Mouse (Mus musculus): ENCODE results near the gene Gck.
A peak's percentile ranks its signal among the peaks of the same experiment; 100 is the strongest.

Gene Gck

DNA sequence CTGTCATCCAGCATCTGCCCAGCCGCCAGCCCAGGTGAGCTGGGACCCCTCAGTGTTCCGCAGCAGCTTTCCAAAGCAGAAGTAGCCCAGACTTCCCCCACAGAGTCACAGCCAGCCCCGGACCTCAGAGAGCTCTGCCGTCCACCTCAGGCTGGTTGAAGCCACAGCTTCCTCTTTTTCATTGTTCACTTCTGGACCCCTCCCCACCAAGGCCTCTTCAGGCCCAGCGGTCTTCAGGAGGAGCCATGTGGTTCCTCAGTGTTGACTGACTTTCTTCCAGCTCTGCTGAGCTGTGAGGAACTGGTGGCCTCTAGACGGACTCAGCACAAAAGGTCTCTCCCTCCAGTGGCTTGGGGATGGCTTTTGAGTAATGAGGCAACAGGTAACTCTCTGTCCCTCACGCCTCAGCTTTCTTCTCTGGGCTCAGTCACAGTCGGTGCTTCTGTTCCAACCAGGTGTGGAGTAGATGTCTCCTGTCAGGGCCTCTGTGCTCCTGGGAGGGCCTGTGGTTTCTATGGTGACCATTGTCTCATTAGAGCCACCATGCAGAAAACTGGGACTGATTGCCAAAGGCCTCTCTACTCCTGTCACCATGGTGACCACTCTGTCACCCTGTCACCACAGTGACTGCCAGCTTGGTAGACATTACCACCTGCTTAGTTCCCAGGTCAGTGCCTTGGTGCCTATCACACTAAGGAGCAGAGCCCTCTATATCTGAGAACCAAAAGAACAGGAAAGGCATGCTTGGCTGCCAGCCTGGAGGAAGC, at the start of gene Gck:
Gck (minus strand) TSS at position 496 of the 767 bp plus-strand sequence.
- no peak for DNase-seq (ENCODE audit: extremely low spot score, low read depth, low spot score)

DNA sequence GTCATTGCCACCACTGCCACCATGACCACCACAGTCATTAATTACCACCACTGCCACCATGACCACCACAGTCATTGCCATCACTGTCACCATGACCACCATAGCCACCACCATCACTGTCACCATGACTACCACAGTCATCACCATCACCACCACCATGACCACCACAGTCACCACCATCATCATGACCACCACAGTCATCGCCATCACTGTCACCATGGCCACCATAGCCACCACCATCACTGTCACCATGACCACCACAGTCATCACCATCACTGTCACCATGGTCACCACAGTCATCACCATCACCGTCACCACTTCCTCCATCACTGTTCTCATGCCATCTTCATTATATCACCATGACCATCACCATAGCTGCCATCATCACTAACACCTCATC, 48.6 kb upstream of the Gck start:
- no peak for DNase-seq (ENCODE audit: extremely low spot score, low read depth, low spot score)

DNA sequence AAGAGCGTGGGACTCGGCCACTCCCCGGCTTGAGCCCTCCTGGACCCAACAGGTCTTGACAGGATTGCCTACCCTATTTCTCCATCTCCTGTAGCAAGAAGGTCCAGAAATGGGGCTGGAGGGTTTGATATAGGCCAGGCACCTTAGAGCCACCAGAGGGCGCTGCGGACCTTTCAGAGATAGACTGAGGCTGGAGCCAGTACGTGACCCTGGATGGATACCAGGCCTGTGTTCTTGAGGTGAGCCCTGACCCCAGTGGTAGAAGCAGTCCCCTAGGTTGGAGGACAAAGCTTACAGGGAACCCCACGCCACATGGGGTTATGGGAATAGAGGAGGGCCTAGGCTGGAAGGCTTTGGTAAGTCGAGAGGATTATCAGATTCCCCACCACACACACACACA, 46.1 kb upstream of the Gck start:
- peak; percentile 52 for DNase-seq (ENCODE audit: extremely low spot score, low read depth, low spot score)

DNA sequence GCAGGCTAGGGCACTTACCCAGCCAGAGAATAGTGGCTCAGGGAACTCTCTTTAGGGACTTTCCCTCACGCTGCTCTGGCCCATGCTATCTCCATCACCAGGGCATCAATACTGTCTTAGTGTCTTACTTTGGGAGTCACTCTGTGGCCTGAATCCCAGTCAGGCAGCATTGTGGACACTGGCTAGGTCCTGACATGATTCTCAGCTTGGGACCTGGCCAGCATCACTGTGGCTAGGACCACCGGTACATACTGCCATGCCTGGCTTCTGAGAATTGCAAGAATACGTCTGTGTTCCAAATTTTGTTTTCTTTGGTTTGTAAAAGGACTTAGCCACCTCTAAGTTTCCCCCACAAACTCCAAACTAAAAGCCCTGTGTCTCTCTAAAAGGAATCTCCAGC, 45.0 kb upstream of the Gck start:
- DNase-seq (ENCODE audit: extremely low spot score, low read depth, low spot score), result no peak

DNA sequence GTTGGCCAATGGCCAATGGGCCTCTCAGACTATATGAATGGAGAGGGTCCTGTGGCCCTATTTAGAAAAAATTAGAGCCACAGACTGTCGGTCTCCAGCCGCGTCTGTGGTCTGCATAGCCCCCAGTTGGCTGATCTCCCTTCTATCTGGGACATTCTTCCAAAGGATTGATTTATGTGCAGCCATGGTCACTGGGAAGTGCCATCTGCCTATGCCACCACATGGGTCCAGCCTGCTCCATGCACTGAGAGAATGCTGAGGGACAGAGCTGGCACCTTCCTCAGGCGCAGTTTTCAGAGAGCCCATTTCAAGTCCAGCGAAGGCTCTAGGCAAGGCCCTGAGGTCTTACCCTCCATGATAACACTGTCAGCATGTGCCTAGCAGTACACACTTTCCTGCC, 44.3 kb upstream of the Gck start:
- no peak for DNase-seq (ENCODE audit: extremely low spot score, low read depth, low spot score)

DNA sequence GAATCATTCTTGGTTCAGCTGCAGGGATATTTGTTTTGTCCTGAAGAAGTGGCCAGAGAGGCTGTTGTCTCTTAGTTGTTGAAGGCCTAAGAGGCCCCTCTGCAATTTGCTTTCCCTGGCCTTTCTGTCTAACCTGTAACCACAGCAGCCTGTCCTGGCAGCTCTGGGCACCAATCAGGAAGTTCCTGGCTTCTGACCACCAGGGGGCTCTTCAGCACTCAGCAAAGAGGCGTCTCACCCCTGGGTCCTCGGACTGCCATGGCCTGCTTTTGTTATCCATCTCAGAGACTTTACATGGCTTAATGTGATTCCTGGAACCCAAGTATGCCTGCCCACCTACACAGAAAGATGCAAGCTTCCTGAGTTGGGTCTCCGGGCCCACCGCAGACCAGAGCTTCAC, 41.0 kb upstream of the Gck start:
- DNase-seq (ENCODE audit: extremely low spot score, low read depth, low spot score), result no peak

DNA sequence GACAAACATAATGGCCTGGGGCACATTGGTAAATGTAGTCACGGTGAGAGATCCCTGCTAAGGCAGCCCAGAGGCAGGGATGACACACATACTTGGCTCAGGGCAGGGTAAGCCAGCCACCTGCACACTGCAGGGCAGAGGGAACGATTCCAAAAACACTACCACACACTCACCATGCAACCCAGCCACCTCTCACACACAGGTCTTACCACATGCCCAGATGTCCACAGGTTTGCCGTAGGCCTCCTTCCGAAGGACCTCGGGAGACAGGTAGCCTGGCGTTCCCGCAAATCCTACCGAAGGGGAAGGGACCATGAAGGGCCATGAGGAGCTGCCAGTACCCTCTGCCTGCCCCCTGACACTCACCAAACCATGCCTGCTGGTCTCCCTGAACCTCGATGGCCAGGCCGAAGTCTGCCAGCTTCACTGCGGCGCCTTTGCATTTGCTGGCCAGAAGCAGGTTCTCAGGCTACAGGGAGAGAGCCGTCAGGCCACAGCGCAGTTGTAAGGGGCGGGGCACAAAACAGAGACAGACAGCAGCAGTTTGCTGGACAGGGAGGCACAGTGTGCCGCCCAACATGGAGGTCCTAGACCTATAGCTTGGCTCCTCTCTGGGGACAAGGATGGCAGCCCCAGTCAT, 40.2 kb upstream of the Gck start:
- DNase-seq (ENCODE audit: extremely low spot score, low read depth, low spot score), result no peak

DNA sequence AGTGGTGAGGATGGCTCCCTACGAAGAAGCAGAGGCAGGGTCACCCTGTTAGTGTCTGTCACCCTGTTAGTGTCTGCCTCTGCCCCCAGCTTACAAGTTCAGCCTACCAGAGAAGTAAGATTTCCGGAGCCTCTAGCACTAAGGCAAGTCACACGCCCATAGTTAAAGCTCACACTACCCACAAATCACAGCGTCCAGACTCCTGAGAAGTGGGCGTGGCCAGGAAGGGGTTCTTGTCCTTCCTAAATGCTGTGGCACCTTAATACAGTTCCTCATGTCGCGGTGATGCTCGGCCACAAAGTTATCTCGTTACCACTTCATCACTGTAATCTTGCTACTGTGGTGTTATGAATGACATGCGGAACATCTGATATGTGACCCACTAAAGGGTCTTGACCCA, 38.2 kb upstream of the Gck start:
- no peak for DNase-seq (ENCODE audit: extremely low spot score, low read depth, low spot score)

DNA sequence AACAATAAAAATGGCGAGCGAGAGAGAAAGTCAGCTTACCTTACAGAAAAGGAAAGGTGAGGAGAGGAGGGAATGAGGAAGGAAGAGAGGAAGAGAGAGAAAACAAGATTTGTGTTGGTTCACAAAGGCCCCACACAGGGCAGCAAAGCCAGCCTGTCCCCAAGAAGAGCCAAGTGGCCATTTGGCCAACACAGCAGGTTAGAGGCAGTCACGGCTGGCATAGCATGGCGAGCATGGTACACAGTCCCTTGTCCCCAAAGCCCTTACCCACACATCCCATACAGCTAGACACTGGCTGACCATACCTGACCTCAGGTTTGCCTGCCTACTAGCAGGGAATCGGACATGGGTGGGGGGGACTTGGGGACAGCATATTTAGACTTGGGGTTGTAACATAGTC, 33.7 kb upstream of the Gck start:
- no peak for DNase-seq (ENCODE audit: extremely low spot score, low read depth, low spot score)

DNA sequence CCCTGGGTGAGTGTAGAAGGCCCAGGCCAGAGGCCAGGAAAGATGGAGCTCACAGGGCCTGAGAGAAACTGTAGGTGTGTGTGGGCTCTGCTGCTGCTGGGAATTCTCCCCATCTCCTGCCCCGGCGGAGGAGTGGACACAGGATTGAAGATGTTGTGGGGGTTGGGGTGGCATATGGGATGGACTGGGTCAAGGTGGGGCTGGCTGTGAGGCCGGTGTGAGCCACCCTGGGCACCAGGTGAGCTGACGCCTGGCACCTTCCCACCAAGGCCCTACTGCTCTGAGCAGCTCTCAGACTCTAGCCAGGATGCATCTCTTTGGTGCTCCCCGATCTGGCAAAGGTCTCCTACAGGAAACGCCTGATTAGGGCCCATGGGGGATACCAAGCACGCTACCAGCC, 31.4 kb upstream of the Gck start:
- no peak for DNase-seq (ENCODE audit: extremely low spot score, low read depth, low spot score)

DNA sequence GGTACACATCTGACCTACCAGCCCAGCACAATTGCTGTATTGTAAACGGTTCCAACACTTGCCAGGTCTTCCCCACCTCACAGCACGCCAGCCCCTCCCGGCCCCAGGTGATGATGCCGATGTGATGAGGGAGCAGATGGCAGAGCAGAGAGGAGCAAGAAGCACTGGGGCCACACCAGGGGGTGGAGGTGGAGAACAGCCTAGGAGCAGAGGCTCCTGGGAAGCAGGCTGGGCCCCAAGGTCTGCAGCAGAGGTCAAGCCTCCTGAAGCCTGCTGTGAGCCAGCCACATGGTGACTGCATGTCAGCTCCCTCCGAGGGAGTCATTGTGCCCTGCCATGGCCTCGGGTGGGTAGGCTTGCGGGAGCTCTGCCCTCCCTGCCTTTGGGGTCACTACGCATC, 30.7 kb upstream of the Gck start:
- DNase-seq (ENCODE audit: extremely low spot score, low read depth, low spot score), result no peak

DNA sequence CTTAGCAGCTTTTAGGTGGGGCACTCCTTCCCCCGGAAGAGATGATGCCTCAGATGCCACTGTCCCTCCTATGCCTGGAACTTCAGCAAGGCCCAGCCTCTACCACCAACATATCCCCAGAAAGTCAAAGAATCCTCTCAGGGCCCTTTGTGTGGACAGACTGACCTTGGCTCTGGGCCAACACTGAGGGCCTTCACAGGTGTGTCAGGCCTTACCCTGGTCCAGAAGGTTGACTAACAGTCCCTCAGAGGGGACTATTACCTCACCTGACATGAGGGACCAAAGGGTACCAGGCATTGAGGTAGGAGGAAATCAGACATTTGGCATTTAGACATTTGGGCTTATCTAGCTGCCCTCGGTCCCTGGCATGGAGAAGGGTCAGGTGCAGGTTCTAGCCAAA, 30.2 kb upstream of the Gck start:
- DNase-seq (ENCODE audit: extremely low spot score, low read depth, low spot score), result no peak

DNA sequence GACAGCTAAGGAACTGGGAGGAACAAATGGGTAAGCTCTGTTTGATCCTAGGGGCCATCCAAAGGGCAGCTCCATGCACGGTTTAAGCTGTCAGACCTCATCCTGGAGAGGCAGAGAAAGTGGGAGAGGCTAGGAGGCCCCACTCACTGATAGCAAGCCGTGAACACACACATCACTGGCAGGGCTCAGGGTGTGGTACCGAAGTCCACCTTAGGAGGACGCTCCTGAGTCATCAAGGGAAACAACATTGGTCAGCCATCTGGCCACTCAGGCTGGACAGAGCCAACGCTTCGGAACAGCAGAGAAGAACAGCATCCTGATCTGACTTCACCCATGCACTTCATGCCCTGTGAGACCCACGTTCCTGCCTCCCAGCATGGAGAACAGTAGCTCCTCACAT, 29.2 kb upstream of the Gck start:
- DNase-seq (ENCODE audit: extremely low spot score, low read depth, low spot score), result no peak

DNA sequence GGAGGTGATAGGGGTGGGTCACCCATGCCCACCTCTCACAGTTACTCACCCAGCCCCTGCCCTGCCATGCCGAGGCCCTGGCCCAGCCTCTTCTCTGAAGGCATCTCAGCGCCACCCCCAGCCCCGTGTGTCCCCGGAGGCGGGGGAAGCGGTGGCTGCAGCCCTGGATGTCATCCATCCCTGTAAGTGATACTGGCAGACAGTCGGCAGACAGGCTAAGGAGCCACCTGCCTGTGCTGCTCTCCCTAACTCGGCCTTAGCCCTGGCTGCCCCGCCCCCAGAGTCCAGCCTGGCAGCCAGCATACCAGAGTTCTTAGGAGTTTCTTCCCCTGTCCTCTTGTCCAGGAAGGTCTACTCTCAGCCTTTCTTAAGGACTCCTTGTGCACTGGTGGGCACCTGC, 26.2 kb upstream of the Gck start:
- no peak for DNase-seq (ENCODE audit: extremely low spot score, low read depth, low spot score)

DNA sequence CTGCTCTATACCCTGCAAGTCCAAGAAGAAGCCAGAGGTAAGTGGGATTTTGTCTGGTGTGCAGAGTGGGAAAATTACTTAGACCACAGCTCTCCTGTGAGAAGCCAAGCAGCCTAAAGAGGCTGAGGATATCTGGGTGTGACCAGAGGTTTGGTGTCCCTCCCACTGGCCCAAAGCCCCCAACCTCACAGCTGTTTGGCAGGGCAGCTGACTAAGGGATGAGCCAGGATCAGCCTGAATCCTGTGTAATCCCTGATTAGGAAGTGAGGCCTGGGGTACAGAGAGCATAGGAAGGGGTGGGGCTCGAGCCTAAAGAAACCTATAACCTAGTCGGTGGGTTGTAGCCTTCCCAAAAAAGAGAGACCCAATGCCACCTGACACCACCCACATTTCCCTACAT, 25.2 kb upstream of the Gck start:
- no peak for DNase-seq (ENCODE audit: extremely low spot score, low read depth, low spot score)

DNA sequence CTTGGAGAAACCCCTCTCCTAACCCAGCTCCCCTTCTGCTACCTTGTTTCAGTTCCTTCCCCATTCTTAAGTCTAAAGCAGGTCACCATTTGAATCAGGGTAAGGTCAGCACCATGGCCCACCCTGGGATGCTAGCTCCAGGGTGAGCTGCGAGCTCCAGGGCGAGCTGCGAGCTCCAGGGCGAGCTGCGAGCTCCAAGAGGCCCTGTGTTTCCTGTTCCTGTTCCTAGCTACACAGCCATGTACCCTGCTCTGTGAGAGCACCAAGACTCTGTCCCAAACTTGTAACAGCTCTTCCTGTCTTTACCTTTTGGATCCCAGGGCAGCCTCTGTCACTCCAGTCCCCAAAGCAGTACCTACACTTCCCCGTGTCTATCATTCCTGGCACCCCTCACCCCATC, 24.2 kb upstream of the Gck start:
- DNase-seq (ENCODE audit: extremely low spot score, low read depth, low spot score), result no peak

DNA sequence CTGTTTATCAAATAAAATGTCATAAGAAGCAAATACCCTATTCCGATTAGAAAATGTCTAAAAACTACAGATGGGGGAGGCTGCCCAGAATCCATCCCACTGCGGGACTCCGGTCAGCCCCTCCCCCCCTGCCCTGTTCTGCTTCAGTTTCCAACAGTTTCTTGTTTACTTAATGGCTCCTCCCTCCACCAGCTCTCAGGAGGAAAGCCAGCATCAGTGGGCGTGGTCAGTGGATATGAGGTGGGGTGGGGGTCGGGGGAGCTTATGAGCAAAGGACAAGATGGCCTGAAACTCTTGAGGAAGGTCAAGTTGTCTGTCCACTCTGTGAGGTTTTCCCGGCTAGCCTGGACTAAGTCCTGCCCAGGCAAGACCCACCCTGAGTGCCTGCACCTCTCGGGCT, 23.3 kb upstream of the Gck start:
- no peak for DNase-seq (ENCODE audit: extremely low spot score, low read depth, low spot score)

DNA sequence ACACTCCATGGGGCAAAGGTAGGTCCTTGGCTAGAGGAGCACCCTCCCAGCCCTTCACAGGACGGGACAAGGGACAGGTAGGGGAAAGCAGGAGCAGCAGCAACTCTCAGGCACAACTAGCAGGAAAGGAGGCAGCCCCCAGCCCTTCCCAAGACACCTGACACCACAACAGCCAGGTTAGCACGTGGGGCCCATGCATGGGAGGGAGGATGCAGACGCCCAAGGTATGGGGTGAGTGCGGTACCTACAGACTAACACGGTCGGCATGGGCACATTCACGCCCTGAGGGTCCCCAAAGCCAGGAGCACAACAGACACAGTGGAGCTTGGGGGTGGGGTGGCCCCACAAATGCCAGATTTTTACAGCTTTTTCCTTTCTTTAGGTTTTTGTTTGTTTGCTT, 21.3 kb upstream of the Gck start:
- no peak for DNase-seq (ENCODE audit: extremely low spot score, low read depth, low spot score)

DNA sequence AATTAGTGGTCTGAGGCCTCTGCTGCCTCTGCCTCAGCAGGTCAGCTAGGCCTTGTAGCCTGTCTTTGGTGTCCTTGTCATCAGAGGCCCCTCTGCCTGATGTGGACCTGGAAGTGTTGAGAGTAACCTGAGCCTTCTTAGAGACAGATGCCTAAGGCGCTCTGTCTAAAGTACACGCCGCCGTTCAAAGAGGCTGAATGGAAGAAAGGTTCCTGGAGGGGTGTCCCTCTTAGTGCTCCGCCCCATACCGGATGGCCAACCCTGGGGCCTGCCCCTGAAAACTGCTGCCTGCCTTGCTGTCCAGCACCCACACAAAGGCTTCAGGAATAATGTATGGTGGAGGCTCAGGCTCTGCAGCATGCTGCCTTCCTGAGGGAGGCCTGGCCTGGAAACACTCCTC, 18.3 kb upstream of the Gck start:
- no peak for DNase-seq (ENCODE audit: extremely low spot score, low read depth, low spot score)

DNA sequence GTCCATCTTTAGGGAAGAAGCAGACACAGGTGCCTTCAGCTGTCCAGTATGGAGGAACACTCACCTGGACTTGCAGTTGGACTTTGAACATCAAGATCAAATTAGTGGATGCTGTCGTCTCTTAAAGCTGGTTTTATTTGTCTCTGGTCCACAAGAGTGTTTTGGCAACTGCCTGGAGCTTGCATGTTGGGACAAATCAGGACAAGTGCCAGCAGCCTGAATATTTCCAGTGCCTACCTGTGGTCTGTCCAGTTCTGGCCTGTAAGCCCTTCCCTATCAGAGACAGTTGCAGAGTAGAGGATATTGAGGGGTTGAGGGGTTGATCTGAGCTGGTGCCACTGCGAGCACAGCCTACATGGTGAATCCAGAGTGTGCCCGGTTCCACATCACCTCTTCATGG, 16.9 kb upstream of the Gck start:
- DNase-seq (ENCODE audit: extremely low spot score, low read depth, low spot score), result no peak

DNA sequence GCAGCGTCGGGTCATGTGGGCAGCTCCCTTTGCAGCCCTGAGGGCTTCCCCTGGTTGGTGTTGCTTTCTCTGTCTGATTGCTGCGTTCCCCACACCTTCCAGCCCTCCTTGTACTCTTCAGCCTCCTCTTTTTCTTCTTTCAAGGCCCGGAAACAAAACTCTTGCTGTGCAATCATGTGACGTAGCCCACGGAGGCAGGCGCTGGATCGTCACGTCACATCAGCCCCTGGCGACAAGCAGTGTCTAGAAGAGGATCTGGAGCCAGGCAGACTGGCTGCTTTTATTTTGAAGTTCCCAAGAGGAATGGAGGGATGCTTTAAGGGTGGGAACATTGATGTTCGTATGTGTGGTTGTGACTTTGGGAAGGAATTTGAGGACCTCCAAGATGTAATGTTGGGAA, 16.0 kb upstream of the Gck start:
- no peak for DNase-seq (ENCODE audit: extremely low spot score, low read depth, low spot score)

DNA sequence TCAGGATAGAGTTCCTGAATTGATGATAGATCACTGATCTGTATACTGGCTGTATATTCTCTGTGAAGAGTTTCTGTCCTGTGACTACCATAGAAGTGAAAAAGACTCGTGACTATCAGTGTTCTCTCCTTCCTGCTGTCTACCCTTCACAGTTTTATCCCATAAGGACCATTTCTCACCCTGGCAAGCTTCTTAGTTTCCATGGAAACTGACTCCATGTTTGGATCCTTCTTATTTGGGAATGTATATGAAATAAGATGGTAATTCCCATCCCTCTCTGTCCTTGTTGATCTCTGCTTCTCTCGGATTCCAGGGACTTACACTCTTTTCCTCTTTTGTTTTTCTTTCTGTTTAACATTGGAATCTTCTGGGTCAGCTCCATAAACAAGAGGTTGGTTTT, 10.2 kb upstream of the Gck start:
- DNase-seq (ENCODE audit: extremely low spot score, low read depth, low spot score), result no peak
